Mouse (Mus musculus) activated CD4-positive, CD25-positive, alpha-beta regulatory T cell, adult 4 months (primary cell): ENCODE measurements around the gene Lmod3. TPM values are rescaled to one million over a fixed set of nuclear protein-coding genes. Genes with fewer than 3 reads are reported as not detected.
A peak's percentile ranks its signal among the peaks of the same experiment; 100 is the strongest.

ENCODE experiments used
- ATAC-seq: one replicate; pipeline ENCODE4 v1.8.0; 2017
- polyA plus RNA-seq, 2 experiments: library from polyadenylated mRNA; unstranded; fragments of 100-300 nt; shearing (Covaris generic); gene quantifications; one replicate each; pipeline ENCODE4 v1.2.1; 2017

The Lmod3 gene
- not detected for polyA plus RNA-seq

- no peak for ATAC-seq
These were observed at the start of gene Lmod3 for GRCm38 (mm10) chr6:97252711-97253221. TSS of gene Lmod3 (minus strand) at chr6:97252759.

DNA sequence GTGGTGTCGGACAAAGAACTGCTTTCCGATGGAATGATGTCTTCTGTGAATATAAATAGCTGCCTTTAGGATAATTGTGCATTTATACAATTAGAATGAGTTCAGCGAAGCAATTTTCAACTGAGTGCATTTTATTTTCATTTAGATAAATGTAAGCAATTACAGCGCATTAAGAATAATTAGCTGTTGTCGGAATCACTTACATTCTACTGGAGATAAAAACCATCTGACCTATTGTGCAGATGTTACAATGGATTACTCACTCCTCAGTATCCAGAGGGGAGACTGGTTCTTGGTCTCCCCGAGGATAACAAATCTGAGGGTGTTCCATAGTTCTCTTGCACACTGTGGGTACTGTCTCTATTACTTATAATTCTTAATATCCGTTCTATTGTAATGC is 49.7 kb upstream of the Lmod3 start:
- no peak for ATAC-seq

GRCm38 (mm10) chr6:97300659-97301058 is 48.1 kb upstream of the Lmod3 start:
- ATAC-seq = no peak

DNA sequence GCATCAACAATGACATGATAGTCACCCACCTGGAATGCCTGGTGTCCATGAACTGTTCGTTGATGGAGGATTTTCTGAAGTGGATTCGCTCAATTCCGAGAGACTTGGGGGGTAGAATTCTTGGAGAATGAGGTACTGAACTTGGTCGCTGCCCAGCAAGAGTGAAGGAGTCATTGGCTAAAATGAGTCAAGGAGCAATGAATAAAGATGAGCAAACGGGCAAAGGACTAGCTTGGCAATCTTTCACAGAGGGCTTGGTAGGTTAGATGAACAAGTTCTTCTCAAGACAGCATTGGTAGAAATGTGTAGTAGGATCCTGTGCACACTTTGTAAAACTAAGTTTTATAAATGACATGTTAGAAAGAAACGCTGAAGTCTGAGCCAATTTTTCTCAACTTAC is 47.6 kb upstream of the Lmod3 start:
- ATAC-seq = no peak

- ATAC-seq = no peak
These were observed 44.6 kb upstream of the Lmod3 start for GRCm38 (mm10) chr6:97297151-97297550.

- no peak for ATAC-seq
These were observed 43.4 kb upstream of the Lmod3 start for GRCm38 (mm10) chr6:97295866-97296527.

DNA sequence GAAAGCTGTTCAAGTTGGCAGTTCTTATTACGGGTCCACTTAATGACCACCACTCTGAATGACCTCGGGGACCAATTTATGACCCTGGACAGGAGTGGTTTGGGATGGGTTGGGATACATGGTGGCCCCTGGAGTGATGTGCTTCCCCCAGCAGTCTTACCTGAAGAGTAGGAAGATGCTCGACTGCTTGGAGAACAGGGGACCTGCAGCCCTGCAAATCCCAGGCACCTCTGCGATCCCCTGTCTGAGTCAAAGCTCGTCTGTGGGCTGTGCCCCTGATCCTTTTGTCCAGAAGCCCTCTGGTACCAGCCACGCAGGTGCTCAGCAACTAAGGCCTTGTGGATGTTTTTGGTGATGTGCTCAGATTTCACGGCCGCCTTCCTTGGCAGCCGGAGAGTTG is 42.9 kb upstream of the Lmod3 start:
- ATAC-seq = no peak

GRCm38 (mm10) chr6:97293667-97294569 is 41.4 kb upstream of the Lmod3 start:
- peak; percentile 92 for ATAC-seq

DNA sequence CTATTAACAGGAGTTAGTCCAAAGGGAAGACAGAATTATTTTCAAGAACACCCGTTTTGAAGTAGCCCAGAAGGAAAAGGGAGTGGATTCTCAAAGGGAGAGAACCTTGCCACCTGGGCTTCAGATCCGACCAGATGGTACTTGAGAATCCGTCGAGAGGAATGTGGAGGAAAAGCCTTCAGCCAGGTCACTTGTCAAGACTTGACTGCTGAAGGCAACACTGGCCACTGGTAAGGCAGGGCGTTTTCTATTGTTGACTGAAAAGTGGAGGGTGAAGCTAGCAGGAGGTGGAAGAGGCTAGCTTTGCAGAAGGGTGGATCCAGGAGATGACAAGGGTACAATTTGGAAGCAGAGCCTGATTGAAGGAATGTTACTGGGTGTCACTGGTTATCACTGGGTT is 40.3 kb upstream of the Lmod3 start:
- ATAC-seq = no peak

GRCm38 (mm10) chr6:97292096-97292495 is 39.5 kb upstream of the Lmod3 start:
- no peak for ATAC-seq

- no peak for ATAC-seq
These were observed 38.8 kb upstream of the Lmod3 start for GRCm38 (mm10) chr6:97291159-97291908.

DNA sequence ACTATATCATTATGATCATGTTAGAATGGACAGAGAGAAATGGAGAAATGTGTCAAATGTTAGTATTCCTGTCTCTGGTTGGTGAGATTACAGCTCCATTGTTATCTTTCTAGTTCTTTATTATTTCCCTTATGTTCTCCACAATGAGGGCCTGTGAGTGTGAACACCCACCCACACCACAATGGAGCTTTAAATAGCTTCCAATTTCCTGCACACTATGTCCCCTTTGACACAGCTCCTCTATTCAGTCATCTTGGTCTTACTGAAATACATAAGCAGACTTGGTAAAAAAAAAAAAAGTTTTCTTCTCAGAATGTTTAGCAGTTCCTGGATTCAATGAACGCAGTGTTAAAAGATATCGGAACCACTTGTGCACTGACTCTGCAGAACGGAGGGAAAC is 38.1 kb upstream of the Lmod3 start:
- ATAC-seq = no peak

DNA sequence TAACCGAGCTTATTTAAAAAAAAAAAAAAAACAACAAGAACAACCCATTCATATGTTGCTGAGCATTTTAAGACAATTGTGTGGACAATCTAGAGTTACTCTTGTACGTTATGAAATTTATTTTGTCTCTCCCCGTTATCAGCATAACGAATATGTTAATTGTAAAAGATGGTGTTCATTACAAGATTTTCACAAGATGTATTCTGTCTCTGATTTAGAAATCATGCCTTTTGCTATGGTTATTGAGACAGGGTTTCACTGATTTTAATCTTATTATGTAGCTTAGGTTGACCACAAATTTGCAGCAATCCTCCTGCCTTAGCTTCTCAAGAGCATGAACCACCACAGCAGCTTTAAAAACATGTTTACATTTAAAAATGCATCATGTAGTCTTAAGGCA is 37.3 kb upstream of the Lmod3 start:
- ATAC-seq = no peak

- no peak for ATAC-seq
These were observed 36.8 kb upstream of the Lmod3 start for GRCm38 (mm10) chr6:97289316-97289820.

DNA sequence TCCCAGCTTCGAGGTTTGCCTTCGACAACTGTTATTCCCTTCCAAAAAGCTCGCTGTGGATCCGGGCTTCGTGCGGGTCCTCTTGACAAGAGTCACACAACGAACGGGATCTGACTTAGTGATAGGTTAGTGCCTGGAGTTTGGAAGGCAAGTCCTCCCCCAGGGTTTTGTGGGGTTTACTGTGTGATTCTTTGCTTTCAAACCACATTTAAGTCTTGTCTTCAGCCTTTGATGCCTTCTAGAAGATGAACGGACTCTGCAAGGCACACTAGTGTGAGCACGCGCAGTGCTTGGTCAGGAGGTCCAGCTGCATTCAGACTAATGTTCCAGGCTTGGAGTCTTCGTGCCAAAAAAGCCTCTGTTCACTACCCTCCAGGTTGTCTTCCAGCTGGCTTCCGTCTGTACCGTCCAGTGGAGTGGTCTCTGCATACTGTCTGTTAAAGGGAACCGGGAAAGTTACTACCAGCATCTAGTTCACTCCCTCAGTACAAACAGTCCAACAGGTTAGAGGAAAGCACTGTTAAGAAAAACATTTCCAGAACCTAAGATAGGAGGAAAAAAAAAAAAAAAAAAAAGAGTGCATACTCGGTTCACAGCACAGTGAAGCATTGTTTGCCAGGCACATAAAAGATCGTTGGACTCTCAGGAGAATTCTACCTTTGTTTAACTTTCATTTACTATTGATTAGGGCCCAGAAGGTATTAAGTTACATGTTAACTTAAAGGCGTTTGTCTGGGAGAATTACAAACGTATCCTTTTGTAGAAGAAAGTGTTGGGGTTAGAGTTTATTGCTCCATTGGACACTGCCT is 35.7 kb upstream of the Lmod3 start:
- no peak for ATAC-seq

- no peak for ATAC-seq
These were observed 33.8 kb upstream of the Lmod3 start for GRCm38 (mm10) chr6:97286332-97286731.

DNA sequence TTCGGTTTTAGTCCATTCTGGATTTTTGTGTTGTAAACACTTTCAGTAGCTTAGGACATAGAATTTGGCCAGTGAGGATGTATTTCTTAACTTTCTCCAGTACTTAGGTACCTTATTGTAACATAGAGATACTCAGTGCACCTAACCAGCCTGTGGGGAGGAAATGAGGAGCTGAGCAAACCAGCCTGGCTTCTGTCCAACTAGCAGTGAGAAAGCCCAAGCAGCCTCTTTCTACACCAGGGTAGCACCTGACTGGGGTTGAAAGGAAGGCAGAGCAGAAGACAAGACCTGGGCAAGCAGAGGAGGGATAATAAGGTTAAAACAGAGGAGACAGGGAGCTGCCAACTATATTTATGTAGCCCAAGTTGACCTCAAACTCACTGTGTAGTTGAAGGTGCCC is 31.1 kb upstream of the Lmod3 start:
- ATAC-seq = no peak

- ATAC-seq = no peak
These were observed 26.3 kb upstream of the Lmod3 start for GRCm38 (mm10) chr6:97278878-97279277.

GRCm38 (mm10) chr6:97278014-97278787 is 25.6 kb upstream of the Lmod3 start:
- peak; percentile 68 for ATAC-seq

DNA sequence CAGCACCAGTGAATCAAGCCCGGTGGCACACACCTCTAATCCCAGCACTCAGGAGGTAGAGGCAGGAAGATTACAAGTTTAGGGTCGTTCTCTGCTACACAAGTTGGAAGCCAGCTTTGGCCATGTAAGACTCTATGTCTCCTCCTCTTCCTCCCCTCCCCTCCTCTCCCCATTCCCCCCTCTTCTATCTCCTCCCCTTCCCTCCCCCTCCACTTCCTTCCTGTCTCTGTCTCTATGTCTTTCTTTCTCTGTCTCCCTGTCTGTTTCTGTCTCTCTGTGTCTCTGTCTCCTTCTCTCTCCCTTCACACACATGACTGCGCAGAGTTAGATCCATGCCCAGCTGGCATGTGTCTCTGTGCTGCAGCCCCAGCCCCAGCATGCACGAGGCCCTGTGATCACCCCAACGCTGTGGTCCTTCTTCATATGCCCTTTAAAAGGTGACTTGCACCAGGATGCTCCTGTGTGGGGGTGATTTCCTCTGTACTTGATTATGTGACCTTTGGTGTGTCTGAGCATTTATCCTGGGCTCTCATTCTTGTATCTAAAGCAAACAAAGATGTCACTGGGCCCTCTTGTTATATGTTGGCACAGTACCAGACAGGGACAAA is 24.4 kb upstream of the Lmod3 start:
- ATAC-seq = peak; percentile 52

- no peak for ATAC-seq
These were observed 23.8 kb upstream of the Lmod3 start for GRCm38 (mm10) chr6:97276366-97276765.
